Mouse (Mus musculus): Measurements from ENCODE around the gene Ttc4.

The Ttc4 gene

GRCm38 (mm10) chr4:106614180-106614797 is 64.5 kb downstream of the Ttc4 start:
- DNase-seq (ENCODE audit: low spot score), result peak; percentile 94

GRCm38 (mm10) chr4:106613560-106613959 is 65.2 kb downstream of the Ttc4 start:
- DNase-seq (ENCODE audit: low spot score), result no peak

- DNase-seq (ENCODE audit: low spot score), result no peak
These were observed 65.6 kb downstream of the Ttc4 start for GRCm38 (mm10) chr4:106613105-106613504.

Data from retina, embryonic 14.5 days (tissue).